Mouse (Mus musculus): ENCODE measurements around the gene Pnkp.

DNA sequence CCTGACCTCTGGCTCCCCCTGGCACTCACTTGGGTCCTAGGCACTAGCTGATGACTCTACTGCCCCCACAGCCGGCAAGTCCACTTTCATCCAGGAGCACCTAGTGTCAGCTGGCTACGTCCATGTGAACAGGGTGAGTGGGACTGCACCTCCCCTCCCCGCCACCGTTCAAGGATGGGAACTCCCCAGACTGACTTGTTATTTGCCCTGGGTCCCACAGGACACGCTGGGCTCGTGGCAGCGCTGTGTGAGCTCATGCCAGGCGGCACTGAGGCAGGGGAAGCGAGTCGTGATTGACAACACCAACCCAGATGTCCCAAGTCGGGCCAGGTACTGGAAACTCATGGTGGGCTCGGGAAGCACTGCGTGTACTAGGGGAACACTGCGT, 4.5 kb downstream of the Pnkp start:
- TF ChIP-seq POLR2A (IDR thresholded peaks at IDR 0.05; ENCODE audit: extremely low read depth, insufficient read depth, low read length): no peak
- TF ChIP-seq CTCF (IDR thresholded peaks at IDR 0.05; ENCODE audit: low read depth, low read length): no peak
